Mouse (Mus musculus) central nervous system, embryonic 18 days (tissue): Measurements from ENCODE around the gene Nop53. TPM values are rescaled to one million over a fixed set of nuclear protein-coding genes. Genes with fewer than 3 reads are reported as not detected.

ENCODE experiments used
- polyA plus RNA-seq: library from polyadenylated mRNA; depleted of rRNA; stranded (reverse); fragments of >200 nt; gene quantifications from 2 replicates; pipeline ENCODE4 v1.2.3, GENCODE M21; 2012; rRNA removed

The Nop53 gene
- 116 and 118 TPM in 2 replicates for polyA plus RNA-seq

DNA sequence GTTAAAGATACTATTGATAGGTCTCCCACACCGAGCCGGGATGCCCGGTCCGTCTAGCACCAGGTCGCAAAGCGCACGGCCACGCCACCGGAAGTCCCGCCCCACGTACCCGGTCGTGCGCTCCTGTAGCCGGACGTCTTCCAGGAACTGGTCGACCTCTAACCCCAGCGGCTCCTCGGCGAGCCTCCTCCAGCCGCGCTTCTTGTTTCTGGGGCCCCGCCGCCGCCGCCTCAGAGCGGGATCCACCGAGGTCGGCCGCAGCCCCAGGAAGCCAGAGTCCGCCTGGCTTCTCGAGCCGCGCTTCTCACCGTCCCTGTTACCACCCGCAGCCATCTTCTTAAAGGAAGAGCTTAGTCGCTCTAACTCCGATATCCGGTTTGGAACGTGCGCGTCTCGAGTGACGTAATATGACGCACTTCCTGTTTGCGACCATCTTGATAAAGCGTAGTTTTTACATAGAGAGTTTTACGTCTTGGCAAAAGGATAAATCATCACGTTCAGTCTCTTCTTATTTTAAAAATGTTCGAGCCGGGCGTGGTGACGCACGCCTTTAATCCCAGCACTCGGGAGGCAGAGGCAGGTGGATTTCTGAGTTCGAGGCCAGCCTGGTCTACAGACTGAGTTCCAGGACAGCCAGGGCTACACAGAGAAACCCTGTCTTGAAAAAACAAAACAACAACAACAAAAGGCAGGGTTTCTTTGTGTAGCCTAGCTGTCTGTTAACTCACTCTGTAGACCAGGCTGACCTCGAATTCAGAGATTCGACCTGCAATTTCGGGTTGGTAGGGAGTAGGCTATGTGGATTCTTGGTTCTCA lies at the start of gene Nop53:
Gene Nop53, minus strand, starts transcription at position 354 of the 816 bp plus-strand sequence.

DNA sequence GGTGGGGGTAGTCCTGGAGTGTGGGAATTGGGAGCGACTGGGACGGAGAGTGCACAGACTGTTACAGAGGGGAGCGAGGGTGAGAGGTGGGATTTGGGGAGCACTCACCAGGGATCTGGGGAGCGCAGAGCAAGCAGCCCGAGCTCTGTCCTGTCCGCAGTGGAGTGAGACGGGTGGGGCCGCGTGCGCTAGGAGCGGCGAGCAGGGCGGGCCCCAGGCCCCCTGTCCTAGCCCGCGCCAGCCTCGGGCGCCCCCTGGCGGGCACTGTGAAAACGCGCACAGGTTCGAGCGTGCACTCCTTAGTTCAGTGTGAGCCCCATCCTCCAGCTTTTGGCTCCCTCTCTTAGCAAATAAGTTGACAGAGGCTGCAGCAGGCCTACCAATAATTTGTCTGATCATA lies 21.4 kb upstream of the Nop53 start, which contains the start of gene Ehd2:
Gene Ehd2, minus strand, starts transcription at position 256 of the 400 bp plus-strand sequence.

DNA sequence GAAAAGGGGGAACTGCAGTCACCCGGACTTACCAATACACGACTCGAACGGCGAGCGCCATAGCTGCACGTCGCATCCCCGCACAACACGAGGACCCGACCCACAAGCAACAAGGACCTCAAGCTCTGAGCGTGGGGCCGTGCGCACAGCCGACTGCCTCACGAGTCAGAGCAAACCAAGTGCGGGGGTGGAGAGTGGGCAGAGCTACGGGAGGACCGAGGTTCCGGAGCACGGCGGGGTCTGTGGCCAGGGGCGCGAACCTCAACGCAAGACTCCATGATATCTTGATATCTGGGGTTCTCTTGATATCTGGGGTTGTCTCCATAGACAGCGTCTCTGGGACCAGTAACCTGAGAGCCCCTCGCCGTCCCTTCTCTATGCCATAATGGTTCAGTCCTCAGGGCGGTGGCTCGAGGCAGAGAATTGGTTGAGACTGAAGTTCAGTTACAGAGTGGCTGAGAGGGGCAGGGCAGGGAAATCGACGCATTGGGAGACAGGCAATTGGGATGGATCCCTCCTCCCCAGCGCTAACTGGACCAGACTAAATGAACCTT lies 23.6 kb downstream of the Nop53 start, which contains the start of gene Selenow:
Gene Selenow, minus strand, starts transcription at position 183 of the 554 bp plus-strand sequence.

Other genes starting within 250 kb of the Nop53 start
- not detected in 2 replicates for gene Obox5, start 195.9 kb downstream of the Nop53 start, polyA plus RNA-seq
- gene Obox6, start 106.4 kb downstream of the Nop53 start, polyA plus RNA-seq: not detected in 2 replicates
- gene Crx, start 66.1 kb downstream of the Nop53 start, polyA plus RNA-seq: 0.05 and 0.57 TPM in 2 replicates
- 0.14 and 0.17 TPM in 2 replicates for gene Crxos, start 63.5 kb downstream of the Nop53 start, polyA plus RNA-seq
- 1,152 and 1,184 TPM in 2 replicates for gene Selenow, start 23.7 kb downstream of the Nop53 start, polyA plus RNA-seq
- 5.9 TPM in 2 replicates for gene Ehd2, start 21.5 kb upstream of the Nop53 start, polyA plus RNA-seq
- gene Bicra, start 101.8 kb upstream of the Nop53 start, polyA plus RNA-seq: 7.8 and 12.0 TPM in 2 replicates
- 0.28 TPM in 2 replicates for gene Zfp541, start 115.7 kb upstream of the Nop53 start, polyA plus RNA-seq
- 179 and 189 TPM in 2 replicates for gene Napa, start 152.4 kb upstream of the Nop53 start, polyA plus RNA-seq
- gene Kptn, start 173.8 kb upstream of the Nop53 start, polyA plus RNA-seq: 51.4 and 53.5 TPM in 2 replicates
- 29.3 and 35.9 TPM in 2 replicates for gene Slc8a2, start 183.8 kb upstream of the Nop53 start, polyA plus RNA-seq
- gene Meis3, start 229.0 kb upstream of the Nop53 start, polyA plus RNA-seq: 155 and 163 TPM in 2 replicates